Mouse (Mus musculus): ENCODE measurements around the gene Elfn2. TPM values are rescaled to one million over a fixed set of nuclear protein-coding genes. Genes with fewer than 3 reads are reported as not detected.

Gene Elfn2
- polyA plus RNA-seq, 1 experiment: 68.2 TPM

- DNase-seq (ENCODE audit: extremely low spot score in 1 of 2, low spot score in 1 of 2): no peak
Measured at GRCm38 (mm10) chr15:78730315-78731049, 11.9 kb upstream of the Elfn2 start.

GRCm38 (mm10) chr15:78726697-78727096 is 8.1 kb upstream of the Elfn2 start:
- no peak for DNase-seq (ENCODE audit: extremely low spot score in 1 of 2, low spot score in 1 of 2)

GRCm38 (mm10) chr15:78720532-78720931 is 2.0 kb upstream of the Elfn2 start:
- no peak for DNase-seq (ENCODE audit: extremely low spot score in 1 of 2, low spot score in 1 of 2)

- peak in 1 of 2 experiments; percentile 88 for DNase-seq (ENCODE audit: extremely low spot score in 1 of 2, low spot score in 1 of 2)
Measured at GRCm38 (mm10) chr15:78720094-78720493, 1.5 kb upstream of the Elfn2 start.

- DNase-seq (ENCODE audit: extremely low spot score in 1 of 2, low spot score in 1 of 2): no peak
Measured at GRCm38 (mm10) chr15:78719416-78719815, 845 bp upstream of the Elfn2 start.

GRCm38 (mm10) chr15:78716936-78717335 is 1.6 kb downstream of the Elfn2 start:
- DNase-seq (ENCODE audit: extremely low spot score in 1 of 2, low spot score in 1 of 2): no peak

- no peak for DNase-seq (ENCODE audit: extremely low spot score in 1 of 2, low spot score in 1 of 2)
Measured at GRCm38 (mm10) chr15:78715856-78716255, 2.7 kb downstream of the Elfn2 start.

GRCm38 (mm10) chr15:78713751-78714150 is 4.8 kb downstream of the Elfn2 start:
- DNase-seq (ENCODE audit: extremely low spot score in 1 of 2, low spot score in 1 of 2): no peak

- peak; percentile 72 to 73 for DNase-seq (ENCODE audit: extremely low spot score in 1 of 2, low spot score in 1 of 2)
Measured at GRCm38 (mm10) chr15:78712335-78713258, 6.0 kb downstream of the Elfn2 start.

GRCm38 (mm10) chr15:78711935-78712334 is 6.6 kb downstream of the Elfn2 start:
- peak; percentile 78 to 89 for DNase-seq (ENCODE audit: extremely low spot score in 1 of 2, low spot score in 1 of 2)

GRCm38 (mm10) chr15:78710634-78711033 is 7.9 kb downstream of the Elfn2 start:
- DNase-seq (ENCODE audit: extremely low spot score in 1 of 2, low spot score in 1 of 2): peak in 1 of 2 experiments; percentile 71

GRCm38 (mm10) chr15:78709767-78710166 is 8.8 kb downstream of the Elfn2 start:
- DNase-seq (ENCODE audit: extremely low spot score in 1 of 2, low spot score in 1 of 2): peak; percentile 74 to 78

- DNase-seq (ENCODE audit: extremely low spot score in 1 of 2, low spot score in 1 of 2): no peak
Measured at GRCm38 (mm10) chr15:78706630-78707029, 11.9 kb downstream of the Elfn2 start.

- DNase-seq (ENCODE audit: extremely low spot score in 1 of 2, low spot score in 1 of 2): peak in 1 of 2 experiments; percentile 62
Measured at GRCm38 (mm10) chr15:78704824-78705223, 13.7 kb downstream of the Elfn2 start.

- DNase-seq (ENCODE audit: extremely low spot score in 1 of 2, low spot score in 1 of 2): no peak
Measured at GRCm38 (mm10) chr15:78704007-78704406, 14.6 kb downstream of the Elfn2 start.

GRCm38 (mm10) chr15:78700420-78700819 is 18.2 kb downstream of the Elfn2 start:
- no peak for DNase-seq (ENCODE audit: extremely low spot score in 1 of 2, low spot score in 1 of 2)

- no peak for DNase-seq (ENCODE audit: extremely low spot score in 1 of 2, low spot score in 1 of 2)
Measured at GRCm38 (mm10) chr15:78699513-78699912, 19.1 kb downstream of the Elfn2 start.

GRCm38 (mm10) chr15:78698491-78699135 is 20.0 kb downstream of the Elfn2 start:
- DNase-seq (ENCODE audit: extremely low spot score in 1 of 2, low spot score in 1 of 2): no peak

- peak in 1 of 2 experiments; percentile 68 for DNase-seq (ENCODE audit: extremely low spot score in 1 of 2, low spot score in 1 of 2)
Measured at GRCm38 (mm10) chr15:78698084-78698483, 20.5 kb downstream of the Elfn2 start.

GRCm38 (mm10) chr15:78695745-78696144 is 22.8 kb downstream of the Elfn2 start:
- no peak for DNase-seq (ENCODE audit: extremely low spot score in 1 of 2, low spot score in 1 of 2)

- no peak for DNase-seq (ENCODE audit: extremely low spot score in 1 of 2, low spot score in 1 of 2)
Measured at GRCm38 (mm10) chr15:78692505-78692904, 26.1 kb downstream of the Elfn2 start.
